Mouse (Mus musculus) megakaryocyte-erythroid progenitor cell, adult 5-6 weeks (primary cell): ENCODE data around the gene Sit1. TPM values are rescaled to one million over a fixed set of nuclear protein-coding genes. Genes with fewer than 3 reads are reported as not detected.
A peak's percentile ranks its signal among the peaks of the same experiment; 100 is the strongest.

Experiments
- ATAC-seq: replicated peaks from 2 replicates; pipeline ENCODE4 v1.8.0; 2016; ENCODE audit warnings: mild to moderate bottlenecking, inconsistent platforms; ENCODE audit not compliant: severe bottlenecking, poor library complexity, low FRiP score, low TSS enrichment
- total RNA-seq, 2 experiments: library from RNA; stranded (forward) in 1 of 2; stranded (reverse) in 1 of 2; fragments of 200-1000, 215-1000 nt in 1 of 2; fragments of >200 nt in 1 of 2; fragmentation: Nextera tagmentation in 1 of 2; gene quantifications; 2 replicates each; pipeline ENCODE4 v1.2.3; 2014 to 2017

The Sit1 gene
- total RNA-seq, 2 experiments from 2014 or later = 0.61 TPM; not detected in 1

GRCm38 (mm10) chr4:43477857-43478533 lies 5.5 kb downstream of the Sit1 start:
- ATAC-seq = peak; percentile 97

- peak; percentile 50 for ATAC-seq
Observed at GRCm38 (mm10) chr4:43476604-43477003, 6.9 kb downstream of the Sit1 start.

GRCm38 (mm10) chr4:43473636-43474035 lies 9.9 kb downstream of the Sit1 start:
- no peak for ATAC-seq

GRCm38 (mm10) chr4:43470301-43470700 lies 13.2 kb downstream of the Sit1 start:
- ATAC-seq = no peak

GRCm38 (mm10) chr4:43466872-43467271 lies 16.7 kb downstream of the Sit1 start:
- ATAC-seq = no peak

- no peak for ATAC-seq
Observed at GRCm38 (mm10) chr4:43465935-43466334, 17.6 kb downstream of the Sit1 start.

- peak; percentile 18; the same call in 1 of the 2 replicates for ATAC-seq
Observed at GRCm38 (mm10) chr4:43463102-43463501, 20.4 kb downstream of the Sit1 start.

- no peak for ATAC-seq
Observed at GRCm38 (mm10) chr4:43457124-43457523, 26.4 kb downstream of the Sit1 start.

- no peak for ATAC-seq
Observed at GRCm38 (mm10) chr4:43456470-43456869, 27.1 kb downstream of the Sit1 start.

GRCm38 (mm10) chr4:43454041-43454836 lies 29.3 kb downstream of the Sit1 start, which contains the start of gene Cd72:
Cd72 (minus strand) TSS chr4:43454628.
- peak; percentile 61 for ATAC-seq

- no peak for ATAC-seq
Observed at GRCm38 (mm10) chr4:43453413-43453812, 30.1 kb downstream of the Sit1 start.

- no peak for ATAC-seq
Observed at GRCm38 (mm10) chr4:43452315-43452714, 31.2 kb downstream of the Sit1 start.

- ATAC-seq = no peak
Observed at GRCm38 (mm10) chr4:43448554-43448953, 35.0 kb downstream of the Sit1 start.

GRCm38 (mm10) chr4:43447251-43447650 lies 36.3 kb downstream of the Sit1 start:
- peak; percentile 54 for ATAC-seq

GRCm38 (mm10) chr4:43443511-43443910 lies 40.0 kb downstream of the Sit1 start:
- ATAC-seq = no peak

- ATAC-seq = peak; percentile 6; the same call in 1 of the 2 replicates
Observed at GRCm38 (mm10) chr4:43442456-43443361, 40.8 kb downstream of the Sit1 start.

- peak; percentile 94 for ATAC-seq
Observed at GRCm38 (mm10) chr4:43442044-43442443, 41.5 kb downstream of the Sit1 start.

GRCm38 (mm10) chr4:43441639-43442038 lies 41.9 kb downstream of the Sit1 start, which contains the start of gene Tesk1:
Tesk1 (plus strand) TSS chr4:43441939.
- ATAC-seq = no peak

GRCm38 (mm10) chr4:43432832-43433231 lies 50.7 kb downstream of the Sit1 start:
- ATAC-seq = no peak
